Mouse (Mus musculus) bone marrow, adult 2 months (tissue): ENCODE data around the gene Tspan31.

Experiments used
- CTCF ChIP-seq: fragments of 200-500 bp; IDR thresholded peaks from 2 replicates; pipeline ENCODE4 v1.5.1; 2011; ENCODE audit warnings: low read length, control low read depth; ENCODE audit not compliant: control insufficient read depth, insufficient read depth
- POLR2A ChIP-seq: fragments of 200-500 bp; IDR thresholded peaks from 2 replicates; pipeline ENCODE4 v1.6.1; 2011; ENCODE audit warnings: low read depth, mild to moderate bottlenecking, control low read depth, low read length, borderline replicate concordance; ENCODE audit not compliant: control insufficient read depth

DNA sequence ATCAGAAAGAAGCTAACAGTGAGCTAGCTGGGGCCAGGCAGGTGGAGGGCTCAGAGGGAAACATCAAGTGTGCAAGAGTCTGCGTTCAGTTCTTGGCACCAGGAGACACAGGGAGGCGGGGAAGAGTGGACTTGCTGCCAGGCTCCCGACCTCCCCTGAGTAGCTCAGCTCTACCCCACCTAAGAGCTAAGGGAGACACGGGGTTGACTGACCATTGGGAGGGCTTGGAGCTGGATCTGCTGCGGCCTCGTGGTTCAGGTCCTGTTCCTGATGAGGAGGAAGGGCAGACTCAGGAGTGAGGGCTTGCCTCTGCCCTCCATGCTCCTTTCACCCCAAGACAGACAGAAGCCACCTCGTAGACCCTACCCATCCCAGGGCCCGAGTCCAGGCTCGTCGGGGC lies 29.1 kb upstream of the Tspan31 start:
- TF ChIP-seq CTCF (no peak), POLR2A (no peak)
